Mouse (Mus musculus) hindbrain, embryonic 11.5 days (tissue): ENCODE measurements around the gene Hic1. TPM values are rescaled to one million over a fixed set of nuclear protein-coding genes. Genes with fewer than 3 reads are reported as not detected.

ENCODE experiments used
- ATAC-seq: fragments of 200-750 bp; cut with Nextera tagmentation; 2 replicates; pipeline ENCODE4 v1.8.0; 2017; ENCODE audit warnings: mild to moderate bottlenecking, moderate TSS enrichment, moderate library complexity; ENCODE audit not compliant: low FRiP score
- DNase-seq: peaks from one replicate; pipeline ENCODE4 v3.0.0-alpha.2; 2015; ENCODE audit warnings: low spot score
- H3K27ac ChIP-seq: fragments of 300-500 bp; sonication (generic); 2 replicates; pipeline ENCODE4 v1.5.1; 2014; ENCODE audit warnings: mild to moderate bottlenecking, low read depth, low read length
- H3K27me3 ChIP-seq: fragments of 300-500 bp; sonication (generic); 2 replicates; pipeline ENCODE4 v1.6.1; 2014; ENCODE audit warnings: mild to moderate bottlenecking, low read length, moderate library complexity, mixed read lengths; ENCODE audit not compliant: control insufficient read depth, insufficient read depth
- H3K36me3 ChIP-seq: fragments of 300-500 bp; sonication (generic); 2 replicates; pipeline ENCODE4 v1.6.1; 2014; ENCODE audit warnings: mild to moderate bottlenecking, low read length, moderate library complexity, mixed read lengths; ENCODE audit not compliant: control insufficient read depth, insufficient read depth
- H3K4me1 ChIP-seq: fragments of 300-500 bp; sonication (generic); replicated peaks from 2 replicates; pipeline ENCODE4 v1.6.1; 2014; ENCODE audit warnings: low read length, mixed read lengths; ENCODE audit not compliant: control insufficient read depth, insufficient read depth
- H3K4me2 ChIP-seq: fragments of 300-500 bp; sonication (generic); replicated peaks from 2 replicates; pipeline ENCODE4 v1.6.1; 2014; ENCODE audit warnings: mild to moderate bottlenecking, low read depth, low read length
- H3K4me3 ChIP-seq: fragments of 300-500 bp; sonication (generic); 2 replicates; pipeline ENCODE4 v1.5.1; 2014; ENCODE audit warnings: low read depth, low read length
- H3K9ac ChIP-seq: fragments of 300-500 bp; sonication (generic); 2 replicates; pipeline ENCODE4 v1.6.1; 2014; ENCODE audit warnings: low read depth, low read length
- H3K9me3 ChIP-seq: fragments of 300-500 bp; sonication (generic); 2 replicates; pipeline ENCODE4 v1.6.1; 2016; ENCODE audit warnings: low read length; ENCODE audit not compliant: control insufficient read depth
- WGBS: fragments of 180-500 bp; shearing (Covaris S2); extraction: QIAGEN DNeasy Blood & Tissue Kit; methylation state at CpG from one replicate; pipeline ENCODE4 v1.1.7; 2014; 5-methylcytosine and 5-hydroxymethylcytosine counted together
- polyA plus RNA-seq: library from polyadenylated mRNA; unstranded; fragments of >200 nt; fragmentation: Nextera tagmentation; extraction: Ambion mirVana; gene quantifications from 2 replicates; pipeline ENCODE4 v1.2.1, GENCODE M21; 2014

Gene Hic1
- polyA plus RNA-seq, 1 experiment from 2014 or later, result 0.90 TPM

GRCm38 (mm10) chr11:75160954-75161353, 8.4 kb downstream of the Hic1 start:
- Histone ChIP-seq H3K4me3 (no peak overlapping the region), H3K4me2 (no peak overlapping the region), H3K27me3 (peaks cover 30% of the 10 kb centered on the region), H3K4me1 (peaks cover 3% of the 10 kb centered on the region; the same call in 1 of the 2 replicates), H3K9me3 (no peaks in the 10 kb centered on the region), H3K27ac (no peak overlapping the region), H3K36me3 (peaks cover 2% of the 10 kb centered on the region; the same call in 1 of the 2 replicates), H3K9ac (no peak overlapping the region)
- WGBS, result 83% methylated on average over 7 of the region's 7 CpGs
- DNase-seq, result no peak
- no peak for ATAC-seq

DNA sequence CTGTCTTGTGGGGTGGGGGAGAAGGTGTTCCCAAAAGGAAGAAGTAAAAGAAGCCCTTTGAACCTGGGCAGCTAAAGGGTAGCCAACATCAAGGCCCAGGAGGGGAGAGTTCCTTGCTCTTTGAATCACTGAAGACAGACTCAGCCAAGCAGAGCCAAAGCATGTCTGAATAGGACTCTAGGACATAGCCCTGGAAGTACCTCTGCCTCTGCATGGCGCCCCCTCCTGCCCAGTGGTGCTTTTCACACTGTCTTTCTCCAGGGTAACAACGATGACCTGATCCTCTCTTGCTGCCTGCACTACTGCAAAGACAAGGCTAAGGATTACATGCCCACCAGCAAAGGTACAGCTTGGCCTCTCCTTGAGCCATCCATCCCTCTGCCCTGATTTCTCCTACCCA, 9.8 kb downstream of the Hic1 start:
- no peak for ATAC-seq
- Histone ChIP-seq H3K36me3 (peaks cover 2% of the 10 kb centered on the region; the same call in 1 of the 2 replicates), H3K27me3 (peaks cover 16% of the 10 kb centered on the region), H3K9me3 (no peaks in the 10 kb centered on the region), H3K4me1 (no peaks in the 10 kb centered on the region), H3K27ac (no peak overlapping the region), H3K4me3 (no peak overlapping the region), H3K9ac (no peak overlapping the region), H3K4me2 (no peak overlapping the region)
- DNase-seq, result no peak
- 71% methylated on average over 2 of the region's 2 CpGs for WGBS

- Histone ChIP-seq H3K4me3 (no peak overlapping the region), H3K9ac (no peak overlapping the region), H3K27ac (no peak overlapping the region), H3K27me3 (peaks cover 6% of the 10 kb centered on the region), H3K36me3 (peaks cover 2% of the 10 kb centered on the region; the same call in 1 of the 2 replicates), H3K4me2 (no peak overlapping the region), H3K4me1 (no peaks in the 10 kb centered on the region), H3K9me3 (no peaks in the 10 kb centered on the region)
- ATAC-seq, result no peak
- WGBS, result 86% methylated on average over 14 of the region's 14 CpGs
- no peak for DNase-seq
These were observed 10.9 kb downstream of the Hic1 start for GRCm38 (mm10) chr11:75158432-75158831.

DNA sequence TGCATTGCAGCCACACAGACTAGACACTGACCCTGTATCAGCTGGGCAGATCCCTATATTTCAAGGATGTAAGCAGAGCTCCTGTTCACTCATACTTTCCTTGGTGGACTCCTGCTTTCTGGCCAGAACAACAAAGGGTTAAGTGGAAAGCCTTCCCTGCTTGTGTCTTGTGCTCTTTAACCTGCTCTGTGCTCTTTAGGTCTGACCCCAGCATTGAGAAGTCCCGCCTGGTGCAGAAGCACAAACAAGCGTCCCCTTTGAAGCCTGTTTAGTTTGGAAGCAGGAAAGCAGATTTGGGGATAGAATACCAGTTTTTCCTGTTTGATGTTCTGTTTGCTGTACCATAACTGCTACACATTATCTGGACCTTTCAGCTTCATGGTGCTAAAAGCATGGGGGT, 11.4 kb downstream of the Hic1 start:
- Histone ChIP-seq H3K4me2 (no peak overlapping the region), H3K9me3 (no peaks in the 10 kb centered on the region), H3K4me1 (no peaks in the 10 kb centered on the region), H3K9ac (no peak overlapping the region), H3K4me3 (no peak overlapping the region), H3K27me3 (peaks cover under 1% of the 10 kb centered on the region; the same call in 1 of the 2 replicates), H3K27ac (no peak overlapping the region), H3K36me3 (peaks cover 2% of the 10 kb centered on the region; the same call in 1 of the 2 replicates)
- WGBS, result 30% methylated on average over 2 of the region's 2 CpGs
- ATAC-seq (no peak), DNase-seq (no peak)

DNA sequence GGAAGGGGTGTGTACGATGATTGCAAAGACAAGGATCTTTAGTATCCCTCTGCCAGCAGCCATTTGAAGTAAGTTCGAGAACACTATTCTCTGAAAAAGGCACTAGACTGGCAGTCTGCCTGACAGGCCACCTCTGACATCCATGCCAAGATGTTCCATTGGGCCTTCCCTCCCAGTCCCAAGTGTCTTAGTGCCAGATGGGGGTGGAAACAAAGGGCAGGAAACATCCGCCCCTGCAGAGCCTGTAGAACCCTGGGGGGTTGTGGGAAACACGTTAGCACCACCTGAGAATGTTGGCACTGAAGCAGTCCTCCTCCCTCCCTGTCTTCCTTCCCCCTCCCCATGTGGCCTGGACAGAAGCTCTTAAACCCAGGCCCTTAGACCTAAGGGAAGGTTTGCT, 12.3 kb downstream of the Hic1 start:
- ATAC-seq, result no peak
- WGBS, result 46% methylated on average over 4 of the region's 4 CpGs
- Histone ChIP-seq H3K4me1 (no peaks in the 10 kb centered on the region), H3K27me3 (no peaks in the 10 kb centered on the region), H3K36me3 (peaks cover 2% of the 10 kb centered on the region; the same call in 1 of the 2 replicates), H3K9ac (no peak overlapping the region), H3K4me2 (no peak overlapping the region), H3K4me3 (no peak overlapping the region), H3K27ac (peak overlapping the region; percentile 3; the same call in 1 of the 2 replicates), H3K9me3 (no peaks in the 10 kb centered on the region)
- DNase-seq, result no peak

- no peak overlapping the region for H3K9ac ChIP-seq
- H3K27me3 ChIP-seq, result no peaks in the 10 kb centered on the region
- H3K4me1 ChIP-seq, result no peaks in the 10 kb centered on the region
- H3K4me2 ChIP-seq, result no peak overlapping the region
- no peaks in the 10 kb centered on the region for H3K9me3 ChIP-seq
- ATAC-seq, result no peak
- no peak for DNase-seq
- no peak overlapping the region for H3K4me3 ChIP-seq
- H3K36me3 ChIP-seq, result no peaks in the 10 kb centered on the region; the same call in 1 of the 2 replicates
- 0 out of 2 replicates have a peak overlapping the region, but pooled peaks have one; percentile 3 for H3K27ac ChIP-seq
- 71% methylated on average over 5 of the region's 5 CpGs for WGBS
These were observed 12.9 kb downstream of the Hic1 start for GRCm38 (mm10) chr11:75156416-75156815.

- Histone ChIP-seq H3K9me3 (no peaks in the 10 kb centered on the region), H3K36me3 (no peaks in the 10 kb centered on the region), H3K4me2 (no peak overlapping the region), H3K4me3 (no peak overlapping the region), H3K9ac (no peak overlapping the region), H3K27ac (no peak overlapping the region), H3K27me3 (no peaks in the 10 kb centered on the region), H3K4me1 (no peaks in the 10 kb centered on the region)
- no peak for DNase-seq
- ATAC-seq, result no peak
- whole genome bisulfite sequencing, result 75% methylated on average over 6 of the region's 6 CpGs
These were observed 13.3 kb downstream of the Hic1 start for GRCm38 (mm10) chr11:75155985-75156384.

GRCm38 (mm10) chr11:75154053-75154585, 15.2 kb downstream of the Hic1 start:
- Histone ChIP-seq H3K9me3 (no peaks in the 10 kb centered on the region), H3K9ac (no peak overlapping the region), H3K4me2 (no peak overlapping the region), H3K27me3 (no peaks in the 10 kb centered on the region), H3K36me3 (no peaks in the 10 kb centered on the region), H3K4me3 (no peak overlapping the region), H3K4me1 (no peaks in the 10 kb centered on the region), H3K27ac (no peak overlapping the region)
- ATAC-seq (no peak), DNase-seq (no peak)
- WGBS, result 78% methylated on average over 6 of the region's 6 CpGs
